Mouse (Mus musculus) layer of hippocampus, postnatal 10 days (tissue): ENCODE results near the gene Itgb8. TPM values are rescaled to one million over a fixed set of nuclear protein-coding genes. Genes with fewer than 3 reads are reported as not detected.

Experiments used
- DNase-seq, 2 experiments: peaks; one replicate each; pipeline ENCODE4 v3.0.0; 2021; ENCODE audit warnings: low spot score in 2 of 2
- long read RNA-seq: library from polyadenylated mRNA; stranded (forward); transcript quantifications from one replicate; pipeline ENCODE4 v2.0.0, GENCODE M21; 2023
- total RNA-seq, 2 experiments: library from RNA; stranded (reverse); gene quantifications; 2 replicates each; pipeline ENCODE4 v1.2.3; 2021

Gene Itgb8
- total RNA-seq = 10 to 100 TPM; 31.2 TPM
- long read RNA-seq, full-length matches to known transcripts = 2 of 4 reads
- long read RNA-seq, partial matches to known transcripts = 0 of 4 reads
- long read RNA-seq, other reads (novel, unspliced or antisense) = 2 of 4 reads

DNA sequence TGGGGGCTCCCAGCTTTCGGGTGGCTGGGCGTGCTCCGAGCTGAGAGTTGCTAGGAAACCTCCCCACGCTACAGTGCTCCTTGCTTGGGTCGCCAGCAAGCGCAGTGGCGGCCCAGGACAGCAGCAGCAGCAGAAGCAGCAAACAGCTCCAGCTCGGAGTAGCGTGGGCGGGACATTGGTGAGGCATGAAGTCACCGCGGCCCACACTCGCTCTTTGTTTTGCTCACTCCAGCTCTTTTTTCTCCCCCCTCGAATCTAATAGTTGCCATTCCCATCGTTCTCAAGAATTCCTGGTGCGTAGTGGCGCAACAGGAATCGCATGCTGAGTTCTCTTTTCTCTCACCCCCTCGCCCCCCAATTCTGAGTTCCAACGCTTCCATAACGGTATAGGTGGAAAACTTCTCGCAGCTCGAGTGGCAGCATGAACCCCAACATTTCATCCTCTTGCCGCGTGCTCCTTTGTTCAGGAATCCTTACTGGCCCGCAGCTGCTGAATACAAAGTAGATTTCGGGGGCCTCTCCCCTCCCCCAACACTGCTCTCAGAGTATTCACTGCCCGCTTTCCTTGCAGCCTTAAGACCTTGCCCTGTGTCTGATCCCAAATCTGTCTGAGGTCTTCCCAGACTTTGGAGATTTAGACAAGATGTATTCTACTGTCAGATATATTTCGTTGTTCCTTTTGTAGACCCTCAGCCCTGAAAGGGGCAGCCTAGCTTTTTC lies at the start of gene Itgb8:
Gene Itgb8 (minus strand): TSS at position 107 of the 720 bp plus-strand sequence.
- DNase-seq = peak; percentile 56 to 64

DNA sequence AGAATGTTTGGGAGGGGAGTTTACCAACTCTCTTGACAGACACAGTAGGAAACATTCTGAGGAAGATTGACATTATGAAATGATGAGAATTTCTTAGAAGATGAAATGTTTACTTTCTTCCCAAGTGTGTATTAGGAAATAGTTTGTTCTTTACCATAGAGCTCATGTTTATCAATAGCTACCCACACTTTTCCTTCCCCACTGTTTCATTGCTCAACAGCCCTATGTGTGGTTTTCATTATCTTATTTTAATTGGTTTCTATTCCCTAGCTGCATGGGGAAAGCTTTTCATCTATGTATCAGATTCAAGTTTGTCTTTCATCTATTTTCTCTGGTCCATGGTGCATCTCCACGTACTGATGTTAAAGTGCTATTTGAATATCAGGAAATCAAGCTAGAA lies 37.7 kb upstream of the Itgb8 start:
- DNase-seq = no peak

DNA sequence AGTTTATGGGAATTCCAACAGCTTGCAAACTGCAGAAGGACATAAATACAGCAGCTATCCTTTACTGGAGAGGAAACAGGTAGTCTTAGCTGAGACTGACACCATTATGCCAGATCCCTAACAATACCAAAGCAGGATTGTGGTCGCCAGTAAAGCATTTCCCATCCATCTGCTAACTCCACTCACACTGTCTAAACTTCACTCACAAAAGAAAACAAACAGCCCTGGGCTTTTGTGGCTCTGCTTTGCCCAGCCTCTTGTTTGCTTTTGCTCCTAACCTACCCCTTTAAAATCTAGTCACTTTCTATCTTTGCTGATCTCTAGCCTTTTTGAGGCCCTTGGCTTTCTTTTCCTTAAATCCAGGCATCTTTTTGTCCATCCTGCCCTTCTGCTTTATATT lies 35.0 kb upstream of the Itgb8 start:
- no peak for DNase-seq

DNA sequence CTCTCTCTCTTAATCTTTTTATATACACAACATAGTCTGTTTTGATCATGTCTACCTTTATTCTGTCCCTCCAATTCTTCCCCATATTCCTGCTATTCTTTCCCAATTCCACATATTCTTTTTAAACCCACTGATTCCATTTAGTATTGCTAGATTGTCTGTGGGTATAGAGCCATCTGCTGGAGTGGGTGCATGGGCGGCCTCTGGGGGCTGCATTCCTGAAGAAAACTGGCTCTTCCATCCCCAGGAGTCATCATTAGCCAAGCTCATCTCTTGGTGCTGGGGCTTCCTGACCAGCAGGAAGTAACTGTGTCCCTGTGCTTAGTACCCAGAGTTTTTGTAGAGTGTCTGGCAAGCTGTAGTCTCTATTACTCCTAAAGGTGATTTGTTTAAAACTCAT lies 33.4 kb upstream of the Itgb8 start:
- DNase-seq = peak in 1 of 2 experiments; percentile 11

DNA sequence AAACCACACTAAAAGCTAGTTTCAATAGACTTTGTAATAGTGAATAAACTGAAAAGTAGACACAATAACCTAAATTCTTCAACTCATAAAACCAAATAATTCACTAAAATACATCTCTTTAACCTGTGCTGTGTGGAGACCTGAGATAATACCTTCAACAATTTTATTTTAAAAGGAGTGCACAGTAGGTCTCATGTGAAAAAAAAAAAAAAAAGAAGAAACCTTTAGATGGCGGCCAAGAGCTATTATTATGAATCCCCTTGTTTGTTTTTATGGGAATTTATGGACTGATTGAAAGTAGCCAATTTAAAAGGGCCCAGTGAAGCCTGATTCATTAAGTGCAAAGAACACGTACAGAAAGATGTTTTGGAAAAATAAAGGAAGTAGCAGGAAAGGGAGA lies 31.4 kb upstream of the Itgb8 start:
- DNase-seq = no peak

DNA sequence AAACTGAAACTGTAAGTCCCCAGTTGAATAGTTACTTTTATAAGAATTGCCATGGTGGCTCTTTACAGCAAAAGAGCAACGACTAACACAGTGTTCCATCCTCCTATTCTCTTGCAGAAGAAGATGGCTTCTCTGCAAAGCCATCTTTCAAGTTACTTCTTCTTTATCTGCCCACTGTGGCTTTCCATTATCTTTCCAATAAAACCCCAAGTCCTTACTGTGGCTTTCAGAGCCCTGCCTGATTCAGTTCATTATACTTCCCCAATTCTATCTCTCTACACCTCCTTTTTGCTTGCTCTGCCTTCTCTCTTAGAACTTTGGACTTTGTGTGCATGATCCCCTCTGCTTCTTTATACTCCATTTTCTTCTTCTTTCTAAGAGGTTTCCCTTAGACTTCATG lies 30.1 kb upstream of the Itgb8 start:
- no peak for DNase-seq

DNA sequence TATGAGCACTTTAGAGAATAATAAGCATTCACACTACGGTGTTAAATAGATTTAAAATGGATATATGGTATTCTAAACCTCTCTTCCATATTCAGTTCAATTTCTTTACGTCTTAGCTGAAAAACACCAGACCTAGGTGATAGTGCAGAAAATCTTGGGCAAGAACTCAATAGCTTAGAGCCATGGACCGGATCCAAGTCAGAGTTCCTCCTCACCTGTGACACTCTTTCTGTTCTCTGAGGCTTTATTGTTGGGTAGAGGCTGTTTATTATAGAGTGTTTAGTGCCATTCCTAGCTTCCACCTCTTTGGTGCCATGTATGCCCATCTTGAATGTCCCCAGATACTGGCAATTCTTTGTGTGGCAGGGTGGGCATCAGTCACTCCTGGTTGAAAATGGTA lies 25.9 kb upstream of the Itgb8 start:
- no peak for DNase-seq

DNA sequence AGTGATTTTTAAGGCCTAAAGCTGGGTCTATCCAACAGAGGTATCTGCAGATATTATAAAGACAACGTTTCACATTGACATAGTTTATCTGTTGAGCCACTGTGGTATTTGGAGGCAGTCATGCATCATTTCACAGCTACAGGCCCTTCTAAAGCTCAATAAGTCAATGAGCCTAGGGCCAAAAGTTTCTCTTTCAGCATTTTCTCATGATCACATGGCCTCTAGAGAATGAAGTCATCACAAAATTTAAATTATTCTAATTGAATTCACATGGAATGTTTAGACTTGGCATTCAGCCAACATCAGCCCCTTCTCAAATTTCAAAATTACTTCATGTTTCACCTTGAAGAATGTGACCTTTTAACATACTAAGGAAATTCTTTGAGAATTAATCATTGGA lies 10.0 kb upstream of the Itgb8 start:
- DNase-seq = no peak

DNA sequence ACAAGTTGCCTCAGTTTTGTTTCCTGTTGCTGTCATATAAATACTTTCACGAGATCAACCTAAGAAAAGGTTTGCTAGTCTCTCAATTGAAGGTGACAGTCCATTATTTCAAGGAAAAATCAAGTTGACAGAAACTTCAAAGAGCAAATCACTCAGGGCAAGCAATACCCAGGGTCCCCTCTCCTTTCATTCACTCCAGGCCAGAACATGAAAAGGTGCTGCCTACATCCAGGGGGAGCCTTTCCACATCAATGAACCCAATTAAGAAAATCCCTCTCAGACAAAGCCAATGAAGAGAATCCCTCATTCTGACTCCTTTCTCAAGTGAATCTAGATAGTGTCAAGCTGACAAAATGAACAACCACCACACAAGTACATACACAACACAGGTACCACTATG lies 2.5 kb upstream of the Itgb8 start:
- no peak for DNase-seq

DNA sequence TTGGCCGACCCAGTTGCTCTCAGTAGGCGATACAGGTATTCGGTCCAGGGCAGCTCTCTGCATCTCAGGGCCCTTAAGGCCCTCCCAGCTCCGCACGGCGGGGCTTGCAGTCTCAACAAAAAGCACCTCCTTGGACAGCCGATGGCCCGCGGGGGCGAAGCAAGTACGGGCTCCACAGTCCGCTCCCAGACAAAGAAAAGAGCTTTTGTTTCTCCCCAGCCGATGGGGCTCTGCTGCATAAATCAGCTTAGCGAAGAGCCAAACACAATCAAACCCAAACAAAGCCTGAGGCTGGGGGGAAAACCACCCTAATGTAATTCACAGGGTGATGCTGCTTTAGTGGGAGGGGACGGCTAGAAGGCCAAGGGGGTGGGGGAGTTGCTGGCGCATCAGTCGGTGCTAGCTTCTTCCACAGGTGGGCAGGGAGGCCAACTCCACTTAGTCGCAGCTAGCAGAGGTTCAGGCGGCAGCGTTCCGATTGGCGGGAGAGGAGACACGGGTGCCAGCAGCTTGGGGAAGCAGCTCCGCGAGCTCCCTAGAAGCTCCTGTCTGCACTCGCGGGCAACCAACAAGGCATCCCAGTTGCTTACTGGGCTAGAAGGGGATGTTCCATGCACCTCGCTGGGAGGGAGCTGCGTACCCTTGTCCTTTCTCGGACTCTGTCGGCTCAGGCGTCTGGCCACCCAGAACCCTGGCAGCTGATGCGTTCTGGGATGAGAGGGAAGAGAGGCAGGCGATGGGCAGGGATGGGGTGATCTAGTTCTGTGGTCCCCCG lies 494 bp downstream of the Itgb8 start:
- DNase-seq = peak; percentile 80 to 83

DNA sequence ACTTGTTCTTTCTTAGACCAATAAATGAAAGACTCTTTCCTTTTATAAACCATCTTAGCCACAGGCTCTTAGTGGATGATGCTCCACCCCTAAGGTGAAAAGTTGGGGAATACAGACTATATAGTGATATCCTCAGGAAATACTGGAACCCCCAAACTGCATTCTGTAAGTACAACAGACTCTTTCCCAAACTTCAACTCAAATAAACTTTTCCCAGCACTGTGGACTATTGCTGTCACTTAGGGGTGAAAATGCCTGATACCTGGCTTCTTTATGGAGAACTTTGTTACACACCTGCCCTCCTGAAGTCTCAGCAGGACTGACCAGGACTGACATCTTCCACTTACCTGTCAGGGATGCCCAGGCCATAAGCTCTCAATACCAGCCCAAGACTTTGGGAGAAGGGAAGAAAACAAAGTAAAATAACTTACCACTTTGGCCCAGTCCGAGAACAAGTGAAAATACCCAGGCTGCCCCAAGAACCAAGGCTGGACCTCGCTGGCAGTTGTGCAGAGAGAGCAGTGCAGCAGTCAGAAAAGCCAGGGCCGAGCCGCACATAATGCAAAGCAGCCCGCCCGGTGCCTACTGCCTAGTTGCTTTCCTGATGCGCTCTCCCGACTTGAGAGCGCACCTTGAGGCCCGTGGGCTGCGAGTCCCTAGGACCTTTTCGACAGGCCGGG lies 1.2 kb downstream of the Itgb8 start:
- no peak for DNase-seq

DNA sequence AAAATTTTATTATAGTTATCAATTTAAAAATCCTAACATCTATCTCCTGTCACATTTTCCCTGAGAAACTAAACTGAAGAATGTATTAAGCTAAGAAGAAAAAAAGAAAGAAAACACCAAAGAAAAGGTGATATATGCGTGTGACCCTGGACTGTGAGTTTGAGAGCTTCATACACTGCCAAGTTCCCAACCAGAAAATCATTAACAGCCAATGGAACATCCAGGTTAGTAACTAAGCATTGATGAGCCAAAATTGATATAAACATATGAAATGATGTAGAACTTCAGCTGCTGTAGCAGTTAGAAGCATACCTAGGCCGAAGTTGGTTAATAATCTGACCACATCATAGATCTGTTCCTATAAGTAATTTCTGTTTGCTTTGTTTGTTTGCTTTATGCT lies 6.8 kb downstream of the Itgb8 start:
- DNase-seq = no peak

DNA sequence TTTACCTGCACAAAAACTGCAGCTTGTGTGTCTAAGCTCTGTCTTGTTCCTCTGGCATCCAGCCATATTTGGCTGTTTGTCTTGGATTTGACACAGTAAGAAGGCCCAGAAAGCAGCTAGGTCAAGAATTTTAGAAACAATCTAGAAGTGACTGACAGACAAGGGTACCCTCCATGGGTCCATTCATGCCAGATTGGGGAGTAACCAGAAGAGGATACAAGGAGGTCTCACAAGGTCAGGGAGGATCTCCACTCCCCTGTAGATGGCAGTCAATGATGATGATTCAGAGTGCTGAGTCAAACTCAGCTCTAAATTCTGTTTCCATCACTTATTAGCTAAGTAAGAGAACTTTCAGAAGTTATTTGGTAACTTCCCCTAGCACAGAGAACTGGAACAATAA lies 8.2 kb downstream of the Itgb8 start:
- no peak for DNase-seq

DNA sequence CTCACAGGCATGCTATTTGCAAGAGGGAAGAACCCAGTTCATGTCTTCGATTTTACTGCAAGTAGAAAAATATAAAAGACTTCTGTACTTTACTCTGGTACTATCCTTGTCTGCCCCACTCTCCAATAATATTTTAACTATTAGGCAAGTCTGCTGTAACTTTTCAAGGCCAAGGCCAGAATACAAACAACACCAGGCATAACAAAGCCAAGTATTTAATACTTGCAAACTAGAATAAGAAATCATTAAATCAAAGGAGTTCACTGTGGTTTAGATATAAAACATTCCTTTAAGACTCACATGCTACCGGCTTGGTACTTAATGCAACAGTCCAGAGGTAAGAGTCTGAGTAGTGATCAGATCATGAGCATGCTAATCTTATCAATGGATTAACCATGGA lies 9.0 kb downstream of the Itgb8 start:
- no peak for DNase-seq

DNA sequence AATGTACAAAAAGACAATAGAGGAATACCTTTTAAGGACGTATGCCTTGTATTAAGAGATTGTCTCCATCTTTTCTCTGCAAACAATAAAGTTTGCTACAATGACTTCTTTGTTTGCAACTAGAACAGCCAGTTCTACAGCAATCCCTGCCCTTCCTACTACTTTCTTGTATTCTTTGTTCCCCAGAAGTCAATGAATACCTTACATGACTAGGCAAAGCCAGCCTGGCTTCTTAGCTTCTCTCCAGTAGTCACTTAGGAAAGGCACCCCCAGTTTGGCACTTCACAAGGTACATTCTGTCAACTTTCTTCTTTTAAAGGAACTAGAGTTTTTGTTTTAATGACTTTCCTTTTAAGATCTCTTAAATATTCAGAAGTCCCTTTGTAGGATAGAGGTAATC lies 10.7 kb downstream of the Itgb8 start:
- DNase-seq = no peak

DNA sequence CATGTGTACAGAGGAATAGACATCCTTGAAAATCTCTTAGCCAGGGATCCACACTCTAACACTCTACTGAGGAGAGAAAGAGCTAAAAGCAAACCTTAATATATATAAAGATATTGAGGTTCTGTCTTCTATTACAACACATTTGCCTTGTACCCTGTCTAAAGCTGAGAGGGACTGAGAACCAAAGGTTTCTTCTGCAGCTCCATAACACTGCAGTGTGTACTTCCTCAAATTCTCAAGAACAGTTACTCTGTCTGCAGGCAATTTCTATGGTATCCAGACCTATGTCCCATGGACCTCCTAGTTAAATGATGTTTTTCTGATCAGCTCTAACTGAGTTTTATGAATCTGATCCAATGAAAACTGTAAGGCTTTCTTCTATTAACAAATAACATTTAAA lies 13.9 kb downstream of the Itgb8 start:
- DNase-seq = no peak

DNA sequence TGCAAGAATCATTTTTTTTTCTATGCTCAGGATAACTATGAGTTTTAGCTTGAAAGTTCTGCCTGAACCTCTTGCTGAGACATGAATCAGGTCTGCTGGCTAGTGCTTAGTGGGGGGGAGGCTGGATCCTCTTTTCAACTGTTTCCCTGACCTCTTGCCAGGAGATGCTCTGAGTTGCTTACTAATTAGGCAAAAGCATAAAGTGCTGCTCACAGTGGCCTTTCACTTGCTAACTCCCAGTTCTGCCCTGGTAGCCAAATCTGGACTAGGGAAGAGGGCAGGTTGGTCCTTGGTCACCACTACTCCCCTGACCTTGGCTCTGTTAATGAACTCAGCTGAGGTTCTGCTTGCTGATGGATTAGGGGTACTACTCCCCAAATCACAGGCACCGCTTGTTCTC lies 19.2 kb downstream of the Itgb8 start:
- DNase-seq = peak; percentile 12 to 34

DNA sequence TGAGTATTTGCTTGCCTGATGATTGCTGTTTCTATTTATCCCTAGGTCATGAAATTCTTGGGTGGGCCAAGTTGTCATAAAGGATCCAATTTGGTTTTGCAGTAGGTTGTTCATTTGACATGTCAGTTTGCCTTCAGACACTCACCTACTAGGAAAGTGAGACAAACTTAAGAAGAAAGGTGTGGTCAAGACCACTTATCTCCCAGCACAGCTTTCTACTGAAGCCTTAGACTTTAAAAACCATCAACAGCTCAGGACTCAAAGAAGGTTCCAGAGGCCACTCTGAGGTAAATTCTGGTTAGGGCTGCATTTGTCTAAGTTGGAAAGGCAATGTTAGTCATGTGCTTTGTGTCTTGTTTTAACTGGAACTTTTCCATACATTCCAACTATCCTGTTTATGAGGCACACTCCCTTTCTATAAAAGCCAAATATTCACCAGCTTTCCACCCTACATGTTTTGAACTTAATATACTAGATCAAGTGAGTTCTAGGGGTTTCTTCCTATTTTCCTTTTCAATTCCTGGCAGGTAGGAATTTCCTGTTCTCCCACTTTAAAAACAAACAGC lies 20.8 kb downstream of the Itgb8 start:
- DNase-seq = no peak

DNA sequence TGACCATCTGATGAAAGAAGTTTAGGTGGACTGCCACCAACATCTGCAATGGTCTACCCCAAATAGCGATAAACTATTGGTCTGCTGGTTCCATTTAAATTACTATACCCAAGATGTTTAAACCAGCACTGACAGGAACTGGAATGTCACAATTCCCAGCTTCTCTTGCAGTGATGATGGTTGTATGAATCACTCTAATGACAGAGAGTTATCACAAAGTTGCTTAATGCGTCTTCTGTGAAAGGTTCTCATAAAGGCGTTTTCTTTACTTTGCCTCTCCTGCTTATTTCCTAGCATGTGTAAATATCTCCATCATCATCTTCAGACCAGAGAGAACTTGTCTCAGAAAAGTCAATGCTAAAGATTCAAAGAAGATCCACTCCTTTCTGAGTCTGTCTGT lies 23.4 kb downstream of the Itgb8 start:
- DNase-seq = no peak

DNA sequence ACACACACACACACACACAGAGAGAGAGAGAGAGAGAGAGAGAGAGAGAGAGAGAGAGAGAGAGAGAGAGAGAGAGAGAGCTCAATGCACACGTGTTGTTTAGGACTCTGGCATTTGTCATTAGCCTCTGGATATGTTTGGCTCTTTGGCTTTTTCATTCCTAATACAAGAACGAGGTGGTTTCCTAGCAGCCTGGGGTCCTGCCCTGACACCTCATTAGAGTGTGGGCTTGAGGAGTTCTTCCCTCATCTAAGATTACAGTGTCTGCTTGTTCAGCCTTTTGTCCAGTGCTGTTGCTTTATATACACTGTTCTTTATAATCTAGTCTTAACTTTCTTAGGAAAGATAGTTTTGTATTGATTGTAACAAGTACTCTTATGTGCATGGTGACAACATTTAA lies 27.1 kb downstream of the Itgb8 start:
- no peak for DNase-seq

DNA sequence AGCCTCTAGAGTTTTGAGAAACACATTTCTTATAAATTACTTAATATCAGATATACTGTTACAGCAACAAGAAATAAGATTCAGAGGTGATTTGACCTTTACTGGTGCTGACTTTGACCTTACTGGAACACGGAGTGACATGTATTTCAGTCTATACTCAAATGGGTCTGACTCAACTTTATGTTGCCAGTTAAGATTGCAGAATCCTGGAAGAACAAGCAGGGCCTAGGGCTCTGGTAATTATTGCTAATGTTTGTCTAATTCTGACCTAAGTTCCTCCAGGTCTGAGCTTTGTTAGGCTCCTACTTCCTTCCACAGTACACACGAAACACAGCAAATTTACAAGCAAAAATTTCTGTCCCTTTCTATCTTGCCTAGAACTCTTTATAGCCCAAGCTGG lies 28.0 kb downstream of the Itgb8 start:
- DNase-seq = no peak

DNA sequence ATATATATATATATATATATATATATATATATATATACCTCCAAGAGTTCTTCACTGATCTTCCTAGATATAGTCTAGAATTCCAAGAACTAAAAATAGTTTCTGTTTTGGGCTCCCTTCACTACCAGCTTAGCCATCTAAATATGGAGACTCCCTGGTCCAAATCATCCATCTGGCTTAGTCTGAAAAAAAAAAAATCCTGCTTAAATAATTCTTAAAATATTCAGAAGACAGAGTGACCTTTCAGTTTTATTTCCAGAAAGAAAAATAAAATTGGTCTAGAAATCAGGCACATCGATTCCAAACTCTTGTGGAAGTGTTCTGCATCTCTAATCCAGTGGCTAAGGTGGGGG lies 28.6 kb downstream of the Itgb8 start:
- DNase-seq = no peak
